Mouse (Mus musculus) heart, adult 11 months (tissue): Measurements from ENCODE around the gene Mpst.
A peak's percentile ranks its signal among the peaks of the same experiment; 100 is the strongest.

ENCODE experiments used
- DNase-seq: peaks from one replicate; pipeline ENCODE4 v3.0.0; 2022

Mpst gene

DNA sequence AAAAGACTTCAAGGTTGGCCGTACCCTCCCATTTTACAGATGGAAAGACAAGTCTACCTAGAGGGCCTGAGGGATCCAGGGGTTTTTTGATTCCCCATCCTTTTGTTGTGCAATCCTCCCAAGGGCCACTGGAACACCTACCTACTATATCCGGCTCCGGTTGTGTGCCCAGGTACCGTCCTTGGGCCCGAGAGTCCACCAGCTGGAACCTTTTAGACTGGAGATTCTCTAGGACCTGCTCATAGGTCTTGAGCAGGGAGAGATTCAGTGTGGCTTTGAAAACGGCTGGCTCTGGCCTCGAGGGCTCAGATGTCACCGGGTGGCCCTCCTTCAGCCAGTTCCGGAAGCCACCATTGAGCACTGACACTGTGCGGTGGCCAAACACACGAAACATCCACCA, 1.1 kb upstream of the Mpst start:
- peak; percentile 92 for DNase-seq

DNA sequence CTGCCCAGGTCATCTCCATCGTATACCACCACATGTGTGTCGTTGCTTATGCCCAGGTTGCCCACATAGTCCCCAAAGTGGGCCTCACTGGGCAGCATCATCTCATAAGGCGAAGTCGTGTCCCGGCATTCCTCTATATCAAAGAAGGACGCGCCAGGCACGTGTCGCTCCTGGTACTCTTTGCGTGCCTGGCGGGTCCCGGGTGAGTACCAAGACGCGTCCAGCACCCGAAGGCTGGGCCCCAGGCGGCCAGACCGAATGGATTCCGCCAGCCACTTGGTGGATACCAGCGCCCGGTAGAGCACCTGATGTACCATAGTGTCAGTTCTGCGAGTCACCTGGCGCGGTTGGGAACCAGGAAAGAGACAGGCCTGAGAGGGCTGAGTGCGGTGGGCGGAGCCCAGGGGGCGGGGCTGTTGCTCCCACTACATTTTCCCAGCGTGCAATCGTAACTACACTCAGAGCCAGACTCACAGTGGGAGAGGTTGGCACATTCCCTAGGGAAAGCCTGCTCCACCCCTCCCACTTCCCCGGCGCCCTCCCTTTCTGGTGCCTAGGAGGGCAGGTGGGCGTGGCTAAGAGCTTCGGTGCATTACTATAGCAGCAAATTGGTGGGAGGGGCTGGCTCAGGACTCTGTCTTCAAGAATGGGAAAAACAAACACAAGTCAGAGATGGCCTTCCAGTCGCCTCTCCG, 552 bp upstream of the Mpst start, which contains the start of gene Tst:
Gene Tst (minus strand): TSS at position 391 of the 695 bp plus-strand sequence.
- peak; percentile 99 for DNase-seq

DNA sequence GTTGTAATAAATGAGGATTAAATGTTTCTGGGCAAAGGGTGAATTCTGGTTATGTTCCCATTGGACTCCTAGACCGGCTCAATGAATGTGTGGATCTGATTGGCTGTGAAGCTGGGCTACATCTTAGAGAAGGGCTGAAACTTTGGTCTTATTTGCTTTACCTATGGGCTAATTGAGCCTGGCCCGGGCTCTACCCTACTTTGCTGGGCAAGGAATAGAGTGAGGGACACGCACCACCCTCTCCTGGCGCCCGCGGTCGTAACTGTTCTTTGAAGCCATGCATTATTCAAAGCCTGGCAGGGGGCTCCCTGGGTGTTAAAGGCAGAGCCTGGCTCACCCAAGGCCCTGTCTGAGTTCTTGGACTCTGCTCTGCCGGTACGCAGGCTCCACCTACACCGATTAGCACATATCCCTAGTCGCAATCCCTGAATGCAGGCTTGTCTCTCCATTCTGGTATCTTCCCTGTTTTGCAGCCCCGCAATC, 3.4 kb downstream of the Mpst start:
- DNase-seq, result no peak

DNA sequence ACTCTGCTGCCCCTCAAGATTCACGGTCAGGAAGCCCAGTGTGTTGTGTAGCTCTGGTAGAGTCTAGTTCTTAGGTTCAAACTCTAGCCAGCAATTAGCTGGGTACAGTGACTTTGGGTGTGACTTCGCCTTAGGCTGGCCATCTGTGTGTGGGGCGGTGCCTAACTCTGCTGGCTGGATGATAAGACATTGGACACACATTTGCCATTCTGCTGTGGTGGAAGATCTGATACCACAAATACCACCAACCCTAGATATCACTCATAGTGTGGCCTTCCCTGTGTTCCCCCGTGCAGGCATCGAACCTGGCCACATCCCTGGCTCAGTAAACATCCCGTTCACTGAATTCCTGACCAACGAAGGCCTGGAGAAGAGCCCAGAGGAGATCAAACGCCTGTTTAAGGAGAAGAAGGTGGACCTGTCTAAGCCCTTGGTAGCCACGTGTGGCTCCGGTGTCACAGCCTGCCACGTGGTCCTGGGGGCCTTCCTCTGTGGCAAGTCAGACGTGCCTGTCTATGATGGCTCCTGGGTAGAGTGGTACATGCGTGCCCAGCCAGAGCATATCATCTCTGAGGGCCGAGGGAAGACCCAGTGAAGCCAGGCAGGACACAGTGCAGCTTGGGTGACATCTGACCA, 7.0 kb downstream of the Mpst start:
- no peak for DNase-seq

DNA sequence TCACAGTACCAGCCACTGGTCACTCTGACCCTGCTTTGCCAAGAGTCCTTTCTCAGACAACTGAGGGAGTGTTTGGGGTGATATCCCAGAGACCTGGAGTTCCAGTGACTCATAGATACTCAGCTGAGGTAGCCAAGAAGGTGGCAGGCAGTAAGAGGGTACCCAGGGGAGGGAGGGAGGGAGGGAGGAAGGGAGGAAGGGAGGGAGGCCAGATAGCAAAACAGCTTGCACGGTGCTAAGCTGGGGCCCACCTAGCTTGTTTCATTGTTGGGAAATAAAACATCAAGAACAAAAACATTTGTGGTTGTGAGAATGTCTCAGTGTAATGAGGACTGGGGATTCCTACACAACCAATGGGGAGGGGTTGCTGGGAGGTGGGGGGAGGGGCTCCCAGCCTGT, 7.5 kb downstream of the Mpst start:
- no peak for DNase-seq

DNA sequence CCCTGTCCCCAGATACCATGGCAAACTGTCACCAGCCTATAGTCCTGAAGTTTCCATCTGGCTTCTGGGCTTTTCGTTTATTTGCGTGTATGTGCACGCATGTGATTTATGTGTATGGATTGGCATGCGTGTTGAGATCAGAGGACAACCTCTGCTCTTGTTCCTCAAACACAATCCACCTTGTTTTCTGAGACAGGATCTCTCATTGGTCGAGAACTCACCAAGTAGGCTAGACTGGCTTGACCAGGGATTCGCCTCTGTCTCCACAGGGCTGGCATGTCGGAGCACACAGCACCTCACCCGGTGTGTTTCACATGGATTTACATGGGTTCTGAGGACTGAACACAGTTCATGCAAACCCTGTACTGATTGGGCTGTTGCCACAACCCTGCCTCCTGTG, 7.9 kb downstream of the Mpst start:
- no peak for DNase-seq

DNA sequence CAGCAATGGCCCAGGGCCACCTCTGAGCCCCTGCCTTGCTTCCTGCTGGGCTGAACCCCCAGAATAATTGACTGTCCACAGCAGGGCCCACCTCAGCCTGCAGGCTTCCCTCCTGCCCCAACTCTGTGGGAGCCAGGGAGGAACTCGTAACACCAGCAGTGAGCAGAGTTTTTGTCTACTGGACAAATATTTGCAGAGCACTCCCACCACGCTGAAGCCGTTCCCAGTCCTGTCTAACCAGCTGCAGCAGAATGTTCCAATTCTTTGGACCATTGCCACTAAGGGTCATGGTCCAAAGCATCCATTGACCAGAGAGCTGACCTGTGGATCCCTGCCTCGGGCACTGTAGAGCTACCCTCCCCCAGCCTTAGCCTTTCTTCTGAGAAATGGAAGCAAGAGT, 10.7 kb downstream of the Mpst start:
- DNase-seq, result no peak

DNA sequence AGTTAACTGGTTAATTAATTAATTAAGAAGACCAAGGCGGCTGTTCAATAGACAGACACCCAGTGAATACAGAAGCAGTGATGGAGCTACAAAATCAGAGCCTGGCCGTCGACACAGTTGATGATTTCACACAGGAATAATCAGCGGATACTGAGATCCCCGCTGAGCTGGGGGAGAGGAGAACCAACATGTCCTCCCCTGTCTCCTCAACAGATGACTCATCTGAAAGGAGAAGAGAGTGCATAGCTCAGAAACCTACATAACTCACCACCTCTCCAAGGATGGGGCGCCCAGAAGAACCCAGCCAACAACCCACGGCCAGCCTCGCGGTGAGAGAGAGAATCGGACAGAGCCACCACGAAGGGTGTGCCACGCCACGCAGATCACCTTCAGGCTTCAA, 14.2 kb downstream of the Mpst start:
- no peak for DNase-seq

DNA sequence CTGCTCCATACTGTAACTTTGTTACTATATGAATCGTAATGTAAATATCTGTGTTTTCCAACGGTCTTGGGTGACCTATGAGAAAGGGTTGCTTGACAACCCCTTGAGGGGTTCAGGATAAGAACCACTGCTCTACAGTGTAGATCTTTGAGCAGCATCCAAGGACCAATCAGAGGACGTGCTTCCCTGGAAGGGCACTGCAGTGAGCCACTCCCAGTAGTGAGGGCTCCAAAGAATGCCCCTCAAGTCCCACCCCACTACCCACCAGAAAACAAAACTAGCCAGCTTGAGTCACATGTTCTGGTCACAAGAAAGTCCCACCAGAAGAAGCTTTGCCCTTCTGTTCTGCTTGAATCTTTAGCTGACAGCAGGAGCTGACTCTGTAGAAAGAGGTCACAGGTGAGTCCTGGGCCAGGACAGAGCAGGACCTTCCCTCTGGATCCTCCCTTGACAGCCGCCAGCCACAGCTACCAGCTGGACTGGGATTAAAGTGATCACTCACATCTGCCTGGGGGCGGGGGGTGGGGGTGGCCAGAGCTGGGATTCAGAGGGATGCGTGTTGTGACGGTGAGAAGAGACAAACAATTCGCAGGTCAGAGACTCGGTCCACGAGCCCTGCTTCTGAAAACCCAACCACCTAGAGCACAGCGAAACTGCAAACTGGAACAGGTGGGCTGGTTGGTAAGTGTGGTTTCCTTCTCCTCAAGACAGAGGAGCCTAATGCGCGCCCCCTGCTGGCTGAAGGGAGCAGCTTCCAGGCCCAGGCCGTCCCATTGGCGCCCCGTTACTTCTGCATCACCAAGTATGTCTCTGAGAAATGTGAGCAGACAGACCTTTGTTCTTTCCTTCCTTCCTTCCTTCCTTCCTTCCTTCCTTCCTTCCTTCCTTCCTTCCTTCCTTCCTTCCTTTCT, 16.1 kb downstream of the Mpst start:
- DNase-seq, result peak; percentile 94

DNA sequence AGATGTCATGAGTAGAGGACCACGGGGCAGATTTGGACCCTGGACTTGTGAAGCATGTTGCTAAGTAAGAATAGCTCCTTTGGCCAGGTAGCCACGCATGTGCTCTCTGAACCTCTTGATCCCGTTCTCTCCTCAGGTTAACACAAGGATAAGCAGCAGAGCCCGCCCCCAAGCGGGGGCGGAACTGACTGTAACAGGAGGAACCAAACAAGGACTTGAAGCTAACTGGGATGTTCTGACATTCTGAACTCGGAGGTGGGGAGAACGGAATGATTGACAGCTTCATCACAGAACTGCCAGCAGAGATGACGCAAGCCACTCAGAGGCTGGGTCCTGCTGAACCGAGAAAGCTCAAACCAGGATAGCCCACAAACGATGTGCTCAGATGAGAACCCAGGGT, 18.3 kb downstream of the Mpst start:
- DNase-seq, result no peak

DNA sequence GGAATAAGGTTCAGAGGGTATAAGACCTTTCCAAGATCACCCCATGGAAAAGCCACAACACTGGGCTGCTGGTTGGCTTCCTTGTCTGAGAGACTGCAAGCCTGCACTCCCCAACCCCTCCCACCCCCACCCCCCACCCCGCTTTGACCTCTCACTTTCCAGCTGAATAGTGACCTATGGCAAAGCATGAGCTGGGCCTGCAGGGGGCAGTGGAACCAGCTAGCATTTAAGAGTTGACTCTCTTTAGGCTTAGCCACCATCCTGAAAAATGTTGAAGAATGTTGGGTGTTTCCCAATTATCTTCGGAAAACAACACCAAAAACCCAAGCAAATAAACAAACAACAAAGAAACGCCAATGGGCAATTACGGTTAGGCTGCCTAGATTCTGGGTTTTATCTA, 19.0 kb downstream of the Mpst start:
- no peak for DNase-seq

DNA sequence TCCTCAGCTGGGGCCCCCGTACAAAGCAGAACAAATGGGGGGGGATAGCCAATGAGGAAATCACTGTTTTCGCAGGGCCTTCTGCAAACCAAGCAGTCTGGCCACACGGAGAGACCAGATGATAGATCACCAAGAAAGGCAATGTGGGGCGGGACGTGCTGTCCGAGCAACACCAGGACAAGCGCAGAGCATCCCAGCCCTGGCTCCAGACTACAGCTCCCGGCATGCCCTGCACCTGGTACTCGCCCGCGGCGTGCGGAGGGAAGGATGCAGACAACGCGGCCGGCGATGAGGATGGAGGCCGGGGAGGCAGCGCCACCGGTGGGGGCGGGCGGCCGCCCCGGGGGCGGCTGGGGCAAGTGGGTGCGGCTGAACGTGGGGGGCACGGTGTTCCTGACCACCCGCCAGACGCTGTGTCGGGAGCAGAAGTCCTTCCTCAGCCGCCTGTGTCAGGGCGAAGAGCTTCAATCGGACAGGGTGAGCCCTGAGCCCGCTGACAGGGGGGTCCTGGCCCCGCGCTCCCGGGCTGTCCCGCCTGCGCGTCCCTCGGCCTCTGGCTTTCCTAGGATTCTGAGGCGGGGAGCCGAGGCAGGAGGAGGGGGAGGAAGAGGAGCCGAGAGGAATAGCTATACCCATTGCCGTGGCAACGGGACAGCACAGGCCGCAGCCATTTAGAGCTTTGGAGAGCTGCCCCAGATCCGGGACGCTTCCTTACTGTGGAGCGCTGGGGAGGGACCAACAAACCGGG, 22.3 kb downstream of the Mpst start, which contains the start of gene Kctd17:
Gene Kctd17 (plus strand): TSS at position 174 of the 748 bp plus-strand sequence.
- peak; percentile 98 for DNase-seq

DNA sequence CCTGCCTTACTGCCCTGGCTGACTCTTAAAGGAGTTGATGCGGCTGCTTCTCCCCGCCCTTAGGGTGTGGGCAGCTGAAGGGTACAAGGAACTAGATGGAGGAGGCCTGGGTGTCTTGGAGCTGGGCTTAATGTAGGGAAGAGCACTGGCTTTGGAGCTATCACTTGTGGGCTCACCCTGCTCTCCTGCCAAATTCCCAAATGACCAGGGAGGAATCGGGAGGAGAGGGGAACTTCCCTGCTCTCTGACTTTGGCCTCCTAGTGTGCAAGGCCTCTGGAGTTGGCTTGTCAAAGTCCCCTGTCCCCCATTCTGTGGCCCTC, 22.9 kb downstream of the Mpst start:
- no peak for DNase-seq

DNA sequence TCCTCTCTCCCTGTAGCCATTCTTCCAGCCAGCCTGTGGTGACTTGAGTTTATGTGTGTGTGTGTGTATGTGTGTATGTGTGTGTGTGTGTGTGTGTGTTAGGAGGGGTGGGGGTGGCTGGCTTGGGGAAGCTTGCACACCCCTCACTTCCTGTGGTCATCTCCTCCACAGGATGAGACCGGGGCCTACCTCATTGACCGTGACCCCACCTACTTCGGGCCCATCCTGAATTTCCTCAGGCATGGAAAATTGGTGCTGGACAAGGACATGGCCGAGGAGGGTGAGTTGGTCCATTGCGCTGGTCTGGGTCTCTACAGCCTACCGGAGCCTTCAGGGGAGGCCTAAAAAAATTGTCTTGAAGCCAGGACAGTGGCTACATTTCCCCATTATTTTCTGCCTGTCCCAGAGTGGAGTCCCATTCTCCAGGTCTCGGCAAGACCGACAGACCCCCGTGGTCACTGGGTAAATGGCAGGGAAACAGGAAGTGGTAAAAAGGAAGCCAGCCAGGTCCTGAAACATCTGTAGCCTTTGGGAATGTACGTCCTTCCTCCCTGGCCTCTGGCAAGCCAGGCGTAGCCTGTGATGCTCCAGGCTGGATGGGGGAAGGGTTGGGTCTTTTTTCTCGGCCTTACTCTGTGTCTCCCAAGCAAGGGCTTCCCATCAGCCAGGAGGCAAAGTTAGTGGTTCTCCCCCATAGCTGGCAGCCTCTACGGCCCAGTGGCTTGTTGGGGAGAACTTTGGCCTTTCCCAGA, 23.8 kb downstream of the Mpst start:
- peak; percentile 97 for DNase-seq

DNA sequence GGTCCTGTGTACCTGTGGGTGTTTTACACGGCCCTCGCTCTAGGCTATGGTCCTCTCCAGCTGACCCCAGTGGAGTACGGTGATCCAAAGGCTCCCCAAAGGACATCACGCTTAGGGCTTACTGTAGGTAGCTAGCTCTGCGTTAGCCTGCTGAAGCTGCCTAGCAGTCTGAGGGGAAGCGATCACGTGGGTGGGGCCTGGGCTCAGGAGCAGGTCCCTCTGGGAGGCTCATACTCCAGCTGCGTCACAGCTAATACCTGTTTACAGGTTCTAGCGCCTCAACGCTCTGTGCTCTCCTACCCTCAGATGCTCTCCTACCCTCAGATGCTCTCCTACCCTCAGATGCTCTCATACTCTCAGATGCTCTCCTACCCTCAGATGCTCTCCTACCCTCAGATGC, 24.7 kb downstream of the Mpst start:
- DNase-seq, result peak; percentile 93

DNA sequence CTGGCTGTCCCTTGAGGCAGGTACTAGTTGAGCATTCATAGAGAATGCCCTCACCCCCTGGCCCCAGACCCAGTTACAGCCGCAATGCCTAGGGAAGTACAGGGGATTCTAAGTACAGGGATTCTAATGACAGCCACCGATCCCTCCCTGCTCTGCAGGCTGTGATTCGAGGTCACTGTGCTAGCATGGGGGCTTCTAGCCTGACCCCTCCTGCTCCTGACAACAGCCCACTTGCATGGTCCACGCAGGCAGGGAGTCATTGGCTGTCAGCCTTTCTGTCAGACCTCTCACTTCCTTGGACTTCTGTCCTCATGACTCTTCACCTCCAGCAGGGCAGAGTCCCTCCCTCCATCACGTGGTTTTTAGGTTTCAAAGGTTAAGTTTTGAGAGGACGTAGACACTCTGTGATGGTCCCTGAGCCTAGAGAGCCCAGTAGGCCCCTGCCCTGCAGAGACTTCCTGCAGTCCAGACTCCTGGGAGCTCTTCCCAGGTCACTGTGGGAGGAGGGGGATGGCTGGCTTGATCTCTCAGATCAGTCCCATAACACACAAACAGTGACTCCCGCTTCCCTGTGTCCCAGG, 25.4 kb downstream of the Mpst start:
- DNase-seq, result peak; percentile 90

DNA sequence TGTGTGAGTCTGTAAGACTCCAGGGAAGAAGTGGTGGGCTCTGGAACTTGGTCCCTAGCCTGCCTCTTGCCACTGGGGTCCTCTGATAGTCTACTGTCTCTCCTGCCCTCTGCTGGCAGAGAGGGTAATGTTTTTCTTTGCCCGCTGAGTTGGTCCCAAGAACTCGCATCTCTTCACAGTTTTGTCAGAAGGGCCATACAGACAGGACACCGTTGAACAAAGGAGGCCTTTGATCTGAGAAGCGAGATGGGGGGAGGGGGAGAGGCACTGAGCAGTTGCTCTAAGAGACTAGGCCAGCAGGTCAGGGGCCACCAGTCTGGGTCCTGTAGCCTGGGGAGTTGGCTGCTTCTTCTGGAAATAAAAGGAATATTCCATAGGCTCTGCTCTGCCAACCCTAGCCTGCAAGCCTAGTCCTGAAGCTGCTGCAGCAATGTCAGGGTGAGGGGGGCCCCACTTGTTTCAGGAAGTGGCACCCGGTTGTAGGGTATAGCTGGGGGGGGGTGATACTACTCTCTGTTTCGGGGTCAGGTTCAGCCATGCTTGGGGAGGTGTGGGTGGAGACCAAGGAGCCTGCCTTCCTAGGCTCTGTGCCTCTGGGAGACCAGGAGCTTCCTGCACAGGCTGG, 28.8 kb downstream of the Mpst start:
- DNase-seq, result peak; percentile 92

DNA sequence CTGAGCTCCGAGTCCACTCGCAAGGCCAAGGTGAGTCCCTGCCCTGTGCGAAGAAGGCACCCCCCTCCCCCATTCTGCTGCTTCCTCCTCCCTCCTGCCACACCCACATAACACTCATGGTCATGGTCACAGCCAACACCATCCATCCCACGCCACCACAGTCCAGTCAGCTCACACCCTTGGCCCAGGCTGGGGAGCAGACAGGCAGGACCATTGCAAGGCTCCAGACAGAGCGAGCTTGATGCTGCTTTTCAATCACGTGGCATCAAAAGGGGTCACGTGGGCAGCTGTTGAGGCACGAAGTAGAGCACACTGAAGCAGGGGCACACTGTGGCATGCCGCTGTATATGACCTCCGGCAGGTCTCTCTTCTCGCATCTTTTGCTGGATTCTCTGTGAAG, 29.5 kb downstream of the Mpst start:
- DNase-seq, result peak; percentile 95

DNA sequence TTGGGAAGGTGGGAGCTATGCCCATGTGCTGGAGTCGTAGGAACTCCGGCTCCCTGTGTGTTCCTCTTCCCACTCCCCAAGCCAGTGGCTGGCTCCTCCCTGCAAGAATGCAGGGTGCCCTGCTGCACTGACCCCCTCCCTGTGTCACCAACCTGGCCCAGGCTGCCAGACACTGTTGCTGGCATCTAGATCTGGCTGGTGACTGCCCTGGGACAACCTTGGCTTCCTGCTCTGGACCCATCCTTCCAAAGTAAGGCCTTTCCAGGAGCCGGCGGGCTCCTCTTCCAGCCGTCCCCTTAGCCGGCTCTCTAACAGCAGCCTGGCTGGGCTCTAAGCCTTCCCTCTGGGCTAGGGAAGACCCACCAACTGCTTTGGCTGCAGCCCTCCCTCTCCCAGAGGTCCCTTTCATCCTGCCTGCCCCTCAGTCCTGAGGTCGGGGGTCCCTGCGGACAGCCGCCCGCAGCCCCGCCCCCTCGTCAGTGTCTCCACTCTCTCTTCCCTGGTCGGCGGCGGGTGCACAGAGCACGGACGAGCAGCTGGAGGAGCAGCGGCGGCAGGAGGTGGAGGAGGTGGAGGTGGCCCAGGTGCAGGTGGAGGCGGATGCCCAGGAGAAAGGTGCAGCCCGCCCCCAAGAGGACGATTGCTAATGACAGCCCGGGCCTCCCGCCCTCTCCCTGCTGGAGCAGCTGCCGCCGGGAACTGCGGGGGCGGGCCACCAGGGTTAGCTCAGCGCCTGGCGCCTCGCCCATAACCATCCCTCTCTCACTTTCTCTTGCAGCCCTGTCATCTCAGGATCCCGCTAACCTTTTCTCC, 30.4 kb downstream of the Mpst start:
- DNase-seq, result peak; percentile 99
